Mouse (Mus musculus) liver, embryonic 16.5 days (tissue): Measurements from ENCODE around the gene Apbb1ip. TPM values are rescaled to one million over a fixed set of nuclear protein-coding genes. Genes with fewer than 3 reads are reported as not detected.
A peak's percentile ranks its signal among the peaks of the same experiment; 100 is the strongest.

ENCODE experiments used
- ATAC-seq: fragments of 200-750 bp; cut with Nextera tagmentation; 2 replicates; pipeline ENCODE4 v1.8.0; 2017; ENCODE audit warnings: low read depth, mild to moderate bottlenecking, moderate number of reproducible peaks, moderate library complexity
- H3K27ac ChIP-seq: fragments of 300-500 bp; sonication (generic); 2 replicates; pipeline ENCODE4 v1.5.1; 2014; ENCODE audit warnings: mild to moderate bottlenecking, low read length
- H3K27me3 ChIP-seq: fragments of 300-500 bp; sonication (generic); 2 replicates; pipeline ENCODE4 v1.6.1; 2014; ENCODE audit warnings: low read depth, low read length, mixed read lengths; ENCODE audit not compliant: control insufficient read depth, insufficient read depth
- H3K36me3 ChIP-seq: fragments of 300-500 bp; sonication (generic); 2 replicates; pipeline ENCODE4 v1.6.1; 2014; ENCODE audit warnings: mild to moderate bottlenecking; ENCODE audit not compliant: control insufficient read depth, insufficient read depth
- H3K4me1 ChIP-seq: fragments of 300-500 bp; sonication (generic); 2 replicates; pipeline ENCODE4 v1.6.1; 2014; ENCODE audit warnings: low read depth, low read length, mixed read lengths; ENCODE audit not compliant: control insufficient read depth
- H3K4me2 ChIP-seq: fragments of 300-500 bp; sonication (generic); 2 replicates; pipeline ENCODE4 v1.6.1; 2014; ENCODE audit warnings: low read depth, low read length, mixed read lengths
- H3K4me3 ChIP-seq: fragments of 300-500 bp; sonication (generic); 2 replicates; pipeline ENCODE4 v1.5.1; 2014; ENCODE audit warnings: low read depth, mild to moderate bottlenecking, low read length
- H3K9ac ChIP-seq: fragments of 300-500 bp; sonication (generic); 2 replicates; pipeline ENCODE4 v1.6.1; 2014; ENCODE audit warnings: low read depth, low read length
- H3K9me3 ChIP-seq: fragments of 300-500 bp; sonication (generic); replicated peaks from 2 replicates; pipeline ENCODE4 v1.6.1; 2016; ENCODE audit warnings: low read length; ENCODE audit not compliant: control insufficient read depth
- WGBS: fragments of 180-500 bp; shearing (Covaris S2); extraction: QIAGEN DNeasy Blood & Tissue Kit; methylation state at CpG from one replicate; pipeline ENCODE4 v1.1.7; 2014; ENCODE audit not compliant: insufficient replicate concordance; 5-methylcytosine and 5-hydroxymethylcytosine counted together
- polyA plus RNA-seq: library from polyadenylated mRNA; unstranded; fragments of >200 nt; fragmentation: Nextera tagmentation; extraction: Ambion mirVana; gene quantifications from 2 replicates; pipeline ENCODE4 v1.2.1, GENCODE M21; 2015

Apbb1ip gene
- polyA plus RNA-seq, 1 experiment from 2014 or later, result 9.4 TPM

- no peaks in the 10 kb centered on the region for H3K36me3 ChIP-seq
- H3K9ac ChIP-seq, result no peak overlapping the region
- H3K4me1 ChIP-seq, result no peaks in the 10 kb centered on the region
- no peak for ATAC-seq
- H3K27ac ChIP-seq, result no peak overlapping the region
- H3K27me3 ChIP-seq, result peaks cover 2% of the 10 kb centered on the region; the same call in 1 of the 2 replicates
- H3K4me2 ChIP-seq, result no peak overlapping the region
- H3K4me3 ChIP-seq, result no peak overlapping the region
- H3K9me3 ChIP-seq, result no peaks in the 10 kb centered on the region
These were observed 26.0 kb upstream of the Apbb1ip start for GRCm38 (mm10) chr2:22747941-22748340.

- Histone ChIP-seq H3K27me3 (peaks cover 2% of the 10 kb centered on the region; the same call in 1 of the 2 replicates), H3K36me3 (no peaks in the 10 kb centered on the region), H3K4me3 (no peak overlapping the region), H3K9ac (no peak overlapping the region), H3K27ac (no peak overlapping the region), H3K9me3 (no peaks in the 10 kb centered on the region), H3K4me1 (no peaks in the 10 kb centered on the region; the same call in 1 of the 2 replicates), H3K4me2 (no peak overlapping the region)
- no peak for ATAC-seq
- 58% methylated on average over 3 of the region's 3 CpGs for WGBS
These were observed 24.1 kb upstream of the Apbb1ip start for GRCm38 (mm10) chr2:22749761-22750160.

GRCm38 (mm10) chr2:22752492-22752891 is 21.4 kb upstream of the Apbb1ip start:
- H3K9me3 ChIP-seq, result no peaks in the 10 kb centered on the region
- peaks cover 5% of the 10 kb centered on the region for H3K4me1 ChIP-seq
- no peaks in the 10 kb centered on the region for H3K27me3 ChIP-seq
- 20% methylated on average over 4 of the region's 4 CpGs for WGBS
- H3K9ac ChIP-seq, result no peak overlapping the region
- H3K36me3 ChIP-seq, result no peaks in the 10 kb centered on the region
- H3K4me2 ChIP-seq, result no peak overlapping the region
- no peak for ATAC-seq
- no peak overlapping the region for H3K27ac ChIP-seq
- H3K4me3 ChIP-seq, result no peak overlapping the region

DNA sequence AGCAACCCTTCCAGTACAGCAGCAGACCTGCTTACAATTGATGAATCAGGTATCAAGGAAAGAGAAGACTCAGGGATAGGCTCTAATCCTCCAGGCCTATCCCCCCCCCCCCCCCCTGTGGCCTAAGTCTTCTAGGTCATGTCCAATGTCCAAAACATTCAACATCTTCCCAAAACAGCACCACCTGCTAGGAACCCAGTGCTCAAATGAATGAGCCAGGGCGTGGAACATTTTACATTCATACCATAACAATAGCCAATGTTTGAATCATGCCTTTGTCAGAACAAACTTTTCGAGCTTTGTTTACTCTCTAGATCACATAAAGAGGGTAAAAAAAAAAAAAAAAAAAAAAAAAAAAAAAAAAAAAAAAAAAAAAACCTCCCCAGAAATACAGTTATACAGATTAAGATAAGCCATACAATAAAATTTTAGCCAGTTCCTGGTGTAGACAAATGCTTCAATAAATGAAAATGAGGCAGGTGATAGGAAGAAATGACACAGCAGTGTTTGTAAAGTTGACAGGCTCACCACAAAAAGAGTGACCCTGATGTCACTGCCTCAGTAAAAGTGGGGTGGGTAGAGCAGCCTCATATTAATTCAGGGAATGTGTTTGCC is 20.3 kb upstream of the Apbb1ip start:
- H3K36me3 ChIP-seq, result no peaks in the 10 kb centered on the region
- no peak overlapping the region for H3K27ac ChIP-seq
- no peak for ATAC-seq
- no peaks in the 10 kb centered on the region for H3K27me3 ChIP-seq
- H3K4me2 ChIP-seq, result no peak overlapping the region
- no peak overlapping the region for H3K9ac ChIP-seq
- peaks cover 5% of the 10 kb centered on the region for H3K4me1 ChIP-seq
- no peaks in the 10 kb centered on the region for H3K9me3 ChIP-seq
- H3K4me3 ChIP-seq, result no peak overlapping the region
- WGBS, result 54% methylated on average over 2 of the region's 2 CpGs

DNA sequence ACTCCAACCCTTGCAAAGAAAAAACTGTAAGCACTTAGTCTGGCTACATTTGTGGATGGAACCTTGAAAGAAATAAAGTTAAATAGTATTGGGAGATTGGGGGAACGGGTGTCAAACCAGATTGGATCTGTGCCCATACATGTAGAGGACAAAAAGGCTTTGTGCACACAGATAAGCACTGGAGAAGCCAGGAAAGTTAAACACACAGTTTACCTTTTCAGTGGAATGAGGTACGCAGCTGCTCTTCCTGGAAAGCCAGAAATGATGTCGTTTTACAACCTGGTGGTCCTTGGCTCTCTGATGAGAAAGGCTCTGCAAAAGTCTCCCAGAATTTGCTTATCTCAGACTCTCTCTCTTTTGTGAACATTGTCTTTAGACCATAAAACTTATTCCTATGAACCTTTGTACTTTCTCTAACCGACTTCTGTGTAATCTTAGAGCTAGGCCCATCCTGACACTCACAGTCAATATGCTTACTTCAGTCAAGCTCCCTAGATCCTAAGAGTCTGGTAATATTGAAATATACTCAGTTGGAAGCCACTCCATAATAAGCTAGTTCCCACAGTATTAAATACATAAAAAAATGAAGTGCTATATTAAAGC is 19.6 kb upstream of the Apbb1ip start:
- Histone ChIP-seq H3K4me3 (no peak overlapping the region), H3K4me1 (peaks cover 5% of the 10 kb centered on the region), H3K27ac (no peak overlapping the region), H3K9ac (no peak overlapping the region), H3K4me2 (no peak overlapping the region), H3K36me3 (no peaks in the 10 kb centered on the region), H3K27me3 (no peaks in the 10 kb centered on the region), H3K9me3 (no peaks in the 10 kb centered on the region)
- no peak for ATAC-seq
- 41% methylated on average over 4 of the region's 4 CpGs for WGBS

- H3K9me3 ChIP-seq, result no peaks in the 10 kb centered on the region
- no peak overlapping the region for H3K4me2 ChIP-seq
- no peaks in the 10 kb centered on the region for H3K27me3 ChIP-seq
- H3K9ac ChIP-seq, result no peak overlapping the region
- WGBS, result 45% methylated on average over 6 of the region's 6 CpGs
- no peak overlapping the region for H3K27ac ChIP-seq
- no peak overlapping the region for H3K4me3 ChIP-seq
- ATAC-seq, result peak; percentile 93
- no peaks in the 10 kb centered on the region for H3K36me3 ChIP-seq
- peaks cover 5% of the 10 kb centered on the region for H3K4me1 ChIP-seq
These were observed 18.3 kb upstream of the Apbb1ip start for GRCm38 (mm10) chr2:22755561-22755960.

GRCm38 (mm10) chr2:22758310-22758972 is 15.5 kb upstream of the Apbb1ip start:
- WGBS, result 26% methylated on average over 6 of the region's 6 CpGs
- H3K27me3 ChIP-seq, result no peaks in the 10 kb centered on the region
- no peak overlapping the region for H3K9ac ChIP-seq
- peaks cover 9% of the 10 kb centered on the region for H3K4me1 ChIP-seq
- no peak overlapping the region for H3K4me3 ChIP-seq
- ATAC-seq, result no peak
- no peak overlapping the region for H3K27ac ChIP-seq
- no peaks in the 10 kb centered on the region for H3K36me3 ChIP-seq
- H3K4me2 ChIP-seq, result no peak overlapping the region
- H3K9me3 ChIP-seq, result no peaks in the 10 kb centered on the region

DNA sequence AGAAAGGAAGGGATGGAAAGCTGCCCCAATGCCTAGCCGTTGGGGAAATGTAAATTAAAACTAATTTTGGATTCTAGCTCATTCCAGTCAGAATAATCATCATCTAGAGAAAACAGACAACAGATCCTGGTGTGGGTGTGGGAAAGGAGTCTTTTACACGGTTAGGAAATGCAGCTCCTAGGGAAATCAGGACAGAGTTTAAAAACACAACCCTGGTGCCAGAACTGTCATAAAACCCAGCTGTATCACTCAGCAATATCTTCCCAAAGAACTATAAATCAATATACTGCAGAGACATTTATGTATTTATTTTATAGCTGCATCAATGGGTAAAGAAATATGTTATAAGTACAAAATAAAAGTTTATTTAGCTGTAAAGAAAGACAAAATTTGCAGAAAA is 13.4 kb upstream of the Apbb1ip start:
- Histone ChIP-seq H3K27ac (no peak overlapping the region), H3K9me3 (no peaks in the 10 kb centered on the region), H3K4me2 (no peak overlapping the region), H3K36me3 (no peaks in the 10 kb centered on the region), H3K4me1 (peaks cover 5% of the 10 kb centered on the region), H3K27me3 (no peaks in the 10 kb centered on the region), H3K4me3 (no peak overlapping the region), H3K9ac (no peak overlapping the region)
- WGBS, result 39% methylated on average over 2 of the region's 2 CpGs
- ATAC-seq, result no peak

DNA sequence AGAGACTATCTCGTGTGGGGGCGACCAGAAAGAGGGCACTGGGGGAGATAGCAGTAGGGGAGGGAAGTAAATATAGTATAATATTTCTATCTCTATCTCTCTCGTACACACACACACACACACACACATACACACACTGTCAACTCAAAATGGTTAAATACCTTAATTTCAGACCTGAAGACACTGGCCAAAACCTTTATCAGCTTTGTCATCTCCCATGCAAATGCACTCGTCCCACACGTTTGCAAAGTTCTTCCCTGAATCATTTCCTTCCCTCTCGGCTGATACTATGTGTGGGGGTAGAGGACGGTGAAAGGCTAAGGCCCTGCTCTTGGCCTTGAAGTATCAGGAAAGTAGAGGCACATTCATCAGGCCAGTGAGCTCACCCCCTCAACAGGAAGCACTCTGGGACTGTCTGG is 12.8 kb upstream of the Apbb1ip start:
- no peak overlapping the region for H3K4me2 ChIP-seq
- H3K9ac ChIP-seq, result no peak overlapping the region
- H3K27ac ChIP-seq, result no peak overlapping the region
- no peaks in the 10 kb centered on the region for H3K27me3 ChIP-seq
- no peak for ATAC-seq
- H3K4me3 ChIP-seq, result no peak overlapping the region
- no peaks in the 10 kb centered on the region for H3K36me3 ChIP-seq
- no peaks in the 10 kb centered on the region for H3K9me3 ChIP-seq
- H3K4me1 ChIP-seq, result peaks cover 5% of the 10 kb centered on the region
- WGBS, result 20% methylated on average over 7 of the region's 7 CpGs
